Mouse (Mus musculus) bone marrow, adult 2 months (tissue): ENCODE data around the gene Olfr1410. TPM values are rescaled to one million over a fixed set of nuclear protein-coding genes. Genes with fewer than 3 reads are reported as not detected.

ENCODE experiments used
- H3K27ac ChIP-seq: fragments of 200-500 bp; 2 replicates; pipeline ENCODE4 v1.5.1; 2012; ENCODE audit warnings: low read depth, mild to moderate bottlenecking, control low read depth, inconsistent platforms, low read length; ENCODE audit not compliant: control insufficient read depth, poor library complexity, insufficient read depth
- H3K4me1 ChIP-seq: fragments of 200-500 bp; 2 replicates; pipeline ENCODE4 v1.6.1; 2011; ENCODE audit warnings: low read length; ENCODE audit not compliant: control insufficient read depth, insufficient read depth
- H3K4me3 ChIP-seq: fragments of 200-500 bp; replicated peaks from 2 replicates; pipeline ENCODE3; 2011; ENCODE audit warnings: mild to moderate bottlenecking, low read depth, low read length, control low read depth; ENCODE audit not compliant: control insufficient read depth
- CTCF ChIP-seq: fragments of 200-500 bp; IDR thresholded peaks from 2 replicates; pipeline ENCODE4 v1.5.1; 2011; ENCODE audit warnings: low read length, control low read depth; ENCODE audit not compliant: control insufficient read depth, insufficient read depth
- POLR2A ChIP-seq: fragments of 200-500 bp; IDR thresholded peaks from 2 replicates; pipeline ENCODE4 v1.6.1; 2011; ENCODE audit warnings: low read depth, mild to moderate bottlenecking, control low read depth, low read length, borderline replicate concordance; ENCODE audit not compliant: control insufficient read depth
- WGBS: fragments of 180-500 bp; shearing (Covaris S2); methylation state at CpG from one replicate; pipeline ENCODE4 v1.1.7; 2018; 5-methylcytosine and 5-hydroxymethylcytosine counted together
- polyA plus RNA-seq: library from polyadenylated mRNA; stranded (reverse); fragments of >200 nt; gene quantifications from 2 replicates; pipeline ENCODE4 v1.2.4, GENCODE M21; 2011; ENCODE audit warnings: low replicate concordance; ENCODE audit not compliant: missing spikeins, insufficient read depth, insufficient read length

Gene Olfr1410
- polyA plus RNA-seq, 1 experiment, result not detected

- Histone ChIP-seq H3K27ac (no peak overlapping the region), H3K4me1 (no peaks in the 10 kb centered on the region), H3K4me3 (no peak overlapping the region)
- no peak for TF ChIP-seq POLR2A
- no peak for TF ChIP-seq CTCF
- WGBS, result 28% methylated on average over 1 of the region's 1 CpGs
Observed at GRCm38 (mm10) chr1:92616046-92616445, 10.5 kb downstream of the Olfr1410 start.

- no peak within 1 kb of the TSS for H3K27ac ChIP-seq
- no peak within 1 kb of the TSS for H3K4me3 ChIP-seq
- TF ChIP-seq CTCF (no peak), POLR2A (no peak)
- 58% methylated on average over 2 of the region's 2 CpGs for WGBS
- H3K4me1 ChIP-seq, result no peaks in the 10 kb centered on the region
Observed at GRCm38 (mm10) chr1:92617488-92617887, 11.9 kb downstream of the Olfr1410 start, which contains the start of gene Olfr12. TSS of gene Olfr12 (plus strand) at chr1:92617788.

DNA sequence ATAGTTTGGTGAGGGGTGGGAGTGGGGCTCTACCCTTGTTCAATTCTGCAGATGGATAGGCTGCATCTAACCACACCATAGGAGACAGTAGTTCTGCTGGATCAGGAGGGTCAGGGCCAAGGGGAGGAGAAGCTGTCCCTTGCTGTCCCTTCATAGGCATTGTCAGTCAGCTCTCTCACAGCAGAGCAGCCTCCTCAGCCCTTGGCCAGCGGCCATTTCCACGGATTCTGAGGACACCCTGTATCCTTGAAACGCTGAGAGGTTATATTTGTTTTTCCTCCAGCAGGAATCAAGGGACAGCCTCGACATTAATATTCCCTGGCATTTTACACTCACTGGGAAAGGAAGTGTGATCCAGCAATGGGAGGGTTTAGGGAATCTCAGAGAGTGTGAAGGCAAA lies 12.8 kb downstream of the Olfr1410 start:
- Histone ChIP-seq H3K4me1 (no peaks in the 10 kb centered on the region), H3K27ac (no peak overlapping the region), H3K4me3 (no peak overlapping the region)
- TF ChIP-seq CTCF, result no peak
- TF ChIP-seq POLR2A, result no peak
- WGBS, result 63% methylated on average over 4 of the region's 4 CpGs

DNA sequence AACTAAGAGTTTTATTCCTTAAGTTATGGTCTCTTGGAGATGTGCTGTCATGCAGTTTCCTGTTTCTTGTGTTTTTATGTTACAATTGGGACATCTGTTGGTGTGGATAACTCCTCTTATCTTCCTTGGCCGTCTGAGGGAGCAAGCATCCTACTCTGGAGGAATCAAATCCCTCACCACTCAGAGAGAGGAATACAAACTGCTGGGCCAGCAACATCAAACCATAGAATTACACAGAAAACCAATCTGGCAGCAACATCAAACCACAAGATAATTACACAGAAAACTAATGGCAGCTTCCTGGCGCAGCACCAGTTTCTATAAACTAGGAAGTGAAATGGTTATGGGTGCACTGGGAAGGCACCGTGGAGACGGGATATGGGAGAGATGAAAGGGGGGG lies 22.6 kb downstream of the Olfr1410 start:
- no peak overlapping the region for H3K4me3 ChIP-seq
- H3K4me1 ChIP-seq, result no peaks in the 10 kb centered on the region
- H3K27ac ChIP-seq, result no peak overlapping the region
- TF ChIP-seq CTCF, result no peak
- TF ChIP-seq POLR2A, result no peak
- 12% methylated on average over 4 of the region's 4 CpGs for whole genome bisulfite sequencing

GRCm38 (mm10) chr1:92632196-92632595 lies 26.6 kb downstream of the Olfr1410 start:
- no peak overlapping the region for H3K4me3 ChIP-seq
- 73% methylated on average over 5 of the region's 5 CpGs for WGBS
- H3K4me1 ChIP-seq, result no peaks in the 10 kb centered on the region
- no peak overlapping the region for H3K27ac ChIP-seq
- TF ChIP-seq CTCF (no peak), POLR2A (no peak)

DNA sequence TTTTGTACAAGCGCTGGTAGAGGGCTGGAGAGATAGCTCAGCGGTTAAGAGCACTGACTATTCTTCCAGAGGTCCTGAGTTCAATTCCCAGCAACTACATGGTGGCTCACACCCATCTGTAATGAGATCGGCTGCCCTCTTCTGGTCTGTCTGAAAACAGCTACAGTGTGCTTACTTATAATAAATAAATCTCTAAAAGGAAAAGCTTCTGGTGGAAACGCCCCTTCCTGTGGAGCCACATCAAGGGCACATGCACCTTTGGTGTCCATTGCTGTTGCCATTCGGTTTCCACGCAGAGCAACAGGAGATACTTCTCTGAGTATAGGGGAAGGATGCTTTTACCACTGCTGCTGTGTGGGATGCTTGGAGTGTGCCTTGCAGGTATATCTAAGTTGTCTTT lies 27.4 kb downstream of the Olfr1410 start:
- Histone ChIP-seq H3K4me1 (no peaks in the 10 kb centered on the region), H3K27ac (no peak overlapping the region), H3K4me3 (no peak overlapping the region)
- WGBS, result 45% methylated on average over 6 of the region's 6 CpGs
- TF ChIP-seq POLR2A, result no peak

- no peaks in the 10 kb centered on the region for H3K4me1 ChIP-seq
- TF ChIP-seq CTCF (no peak), POLR2A (no peak)
- H3K27ac ChIP-seq, result no peak overlapping the region
- WGBS, result 64% methylated on average over 8 of the region's 8 CpGs
- H3K4me3 ChIP-seq, result no peak overlapping the region
Observed at GRCm38 (mm10) chr1:92633726-92634125, 28.1 kb downstream of the Olfr1410 start.

DNA sequence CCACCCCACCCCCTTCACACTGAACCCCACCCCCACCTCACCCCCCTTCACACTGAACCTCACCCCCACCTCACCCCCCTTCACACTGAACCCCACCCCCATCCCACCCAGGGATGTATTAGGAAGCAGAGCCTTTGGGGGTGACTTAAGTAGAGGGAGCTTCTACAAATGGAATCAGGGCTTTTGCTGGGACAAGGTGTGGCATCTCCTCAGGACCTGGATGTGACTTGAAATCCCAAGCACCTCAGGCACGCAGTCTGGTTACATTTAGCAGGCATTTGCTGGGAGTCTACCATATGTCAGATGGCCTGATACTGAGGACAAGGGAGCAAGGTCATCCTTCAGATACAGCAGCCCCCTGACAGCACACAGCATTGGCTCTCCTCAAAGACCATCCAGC lies 29.0 kb downstream of the Olfr1410 start:
- WGBS, result 68% methylated on average over 1 of the region's 1 CpGs
- TF ChIP-seq POLR2A, result no peak
- no peak for TF ChIP-seq CTCF
- Histone ChIP-seq H3K27ac (no peak overlapping the region), H3K4me3 (no peak overlapping the region), H3K4me1 (no peaks in the 10 kb centered on the region)

DNA sequence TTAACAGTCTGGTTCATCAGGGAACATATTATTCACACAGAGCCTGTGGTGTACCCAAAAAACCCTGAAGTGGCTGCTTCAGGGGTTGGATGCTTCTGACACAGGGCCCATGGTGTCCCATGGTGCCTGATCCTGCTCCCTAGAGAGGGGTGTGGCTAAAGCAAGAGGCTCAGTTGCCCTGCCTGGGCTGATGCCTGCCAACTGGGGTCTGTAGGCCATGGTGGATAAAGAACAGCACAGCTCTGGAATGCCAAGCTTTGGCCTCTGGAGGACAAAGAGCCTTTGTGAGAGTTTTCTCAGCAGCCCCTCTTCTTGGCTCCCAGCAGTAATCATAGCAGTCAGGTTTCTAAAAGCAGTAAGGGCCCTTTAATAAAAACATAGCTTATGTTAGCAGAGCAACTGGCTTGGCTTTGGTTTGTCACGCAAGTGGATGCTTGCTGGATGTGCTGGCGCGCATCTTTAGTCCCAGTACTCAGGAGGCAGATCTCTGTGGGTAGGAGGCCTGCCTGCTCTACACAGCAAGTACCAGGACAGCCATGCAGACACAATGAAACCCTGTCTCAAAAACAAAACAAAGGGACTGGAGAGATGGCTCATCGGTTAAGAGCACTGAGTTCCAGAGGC lies 29.5 kb downstream of the Olfr1410 start:
- no peak for TF ChIP-seq CTCF
- no peak for TF ChIP-seq POLR2A
- WGBS, result 87% methylated on average over 4 of the region's 4 CpGs
- Histone ChIP-seq H3K4me3 (no peak overlapping the region), H3K4me1 (peaks cover 3% of the 10 kb centered on the region), H3K27ac (no peak overlapping the region)
